Mouse (Mus musculus) heart, embryonic 13.5 days (tissue): ENCODE results near the gene Samd4. TPM values are rescaled to one million over a fixed set of nuclear protein-coding genes. Genes with fewer than 3 reads are reported as not detected.
A peak's percentile ranks its signal among the peaks of the same experiment; 100 is the strongest.

Experiments used
- ATAC-seq: fragments of 200-750 bp; cut with Nextera tagmentation; 2 replicates; pipeline ENCODE4 v1.8.0; 2017; ENCODE audit warnings: moderate TSS enrichment; ENCODE audit not compliant: insufficient number of reproducible peaks, low FRiP score, low TSS enrichment; ENCODE audit errors: extremely low read depth
- H3K27ac ChIP-seq: fragments of 300-500 bp; sonication (generic); replicated peaks from 2 replicates; pipeline ENCODE4 v1.5.1; 2015; ENCODE audit warnings: moderate library complexity, mild to moderate bottlenecking, inconsistent platforms
- H3K27me3 ChIP-seq: fragments of 300-500 bp; sonication (generic); replicated peaks from 2 replicates; pipeline ENCODE4 v1.6.1; 2015; ENCODE audit warnings: mild to moderate bottlenecking, inconsistent platforms
- H3K36me3 ChIP-seq: fragments of 300-500 bp; sonication (generic); 2 replicates; pipeline ENCODE4 v1.6.1; 2015; ENCODE audit warnings: mild to moderate bottlenecking, inconsistent platforms
- H3K4me1 ChIP-seq: fragments of 300-500 bp; sonication (generic); 2 replicates; pipeline ENCODE4 v1.6.1; 2015; ENCODE audit warnings: inconsistent platforms
- H3K4me2 ChIP-seq: fragments of 300-500 bp; sonication (generic); 2 replicates; pipeline ENCODE4 v1.6.1; 2015; ENCODE audit warnings: inconsistent platforms, mild to moderate bottlenecking, moderate library complexity
- H3K4me3 ChIP-seq: fragments of 300-500 bp; sonication (generic); 2 replicates; pipeline ENCODE4 v1.5.1; 2015; ENCODE audit warnings: moderate library complexity, mild to moderate bottlenecking, inconsistent platforms
- H3K9ac ChIP-seq: fragments of 300-500 bp; sonication (generic); 2 replicates; pipeline ENCODE4 v1.6.1; 2015; ENCODE audit warnings: inconsistent platforms, mild to moderate bottlenecking, moderate library complexity
- H3K9me3 ChIP-seq: fragments of 300-500 bp; sonication (generic); 2 replicates; pipeline ENCODE4 v1.6.1; 2016; ENCODE audit warnings: inconsistent platforms
- WGBS: fragments of 180-500 bp; shearing (Covaris S2); methylation state at CpG from one replicate; pipeline ENCODE4 v1.1.7; 2015; ENCODE audit warnings: mixed read lengths; 5-methylcytosine and 5-hydroxymethylcytosine counted together
- polyA plus RNA-seq: library from polyadenylated mRNA; unstranded; fragments of >200 nt; fragmentation: Nextera tagmentation; extraction: Ambion mirVana; gene quantifications from 2 replicates; pipeline ENCODE4 v1.2.1, GENCODE M21; 2015

Gene Samd4
- polyA plus RNA-seq, 1 experiment from 2014 or later = 13.4 TPM

GRCm38 (mm10) chr14:47032140-47032539 is 149.5 kb downstream of the Samd4 start:
- H3K27ac ChIP-seq = no peak overlapping the region
- WGBS = 46% methylated on average over 4 of the region's 4 CpGs

GRCm38 (mm10) chr14:47033423-47033822 is 150.8 kb downstream of the Samd4 start:
- H3K27me3 ChIP-seq = no peaks in the 10 kb centered on the region
- H3K4me3 ChIP-seq = no peak overlapping the region
- WGBS = 78% methylated on average over 5 of the region's 5 CpGs
- no peak overlapping the region for H3K9ac ChIP-seq
- no peak for ATAC-seq
- no peaks in the 10 kb centered on the region for H3K36me3 ChIP-seq
- H3K4me2 ChIP-seq = no peak overlapping the region
- H3K9me3 ChIP-seq = no peaks in the 10 kb centered on the region
- H3K27ac ChIP-seq = no peak overlapping the region
- H3K4me1 ChIP-seq = peaks cover 25% of the 10 kb centered on the region

More at GRCm38 (mm10) chr14:47032140-47032539, 149.5 kb downstream of the Samd4 start:
- no peak for ATAC-seq
- no peak overlapping the region for H3K4me3 ChIP-seq
- H3K9ac ChIP-seq = no peak overlapping the region
- H3K4me1 ChIP-seq = peaks cover 33% of the 10 kb centered on the region
- no peaks in the 10 kb centered on the region for H3K27me3 ChIP-seq
- H3K36me3 ChIP-seq = no peaks in the 10 kb centered on the region
- H3K9me3 ChIP-seq = no peaks in the 10 kb centered on the region
- no peak overlapping the region for H3K4me2 ChIP-seq

GRCm38 (mm10) chr14:47041699-47042098 is 159.0 kb downstream of the Samd4 start:
- Histone ChIP-seq H3K4me1 (peaks cover 36% of the 10 kb centered on the region), H3K36me3 (no peaks in the 10 kb centered on the region), H3K4me3 (no peak overlapping the region), H3K9ac (no peak overlapping the region), H3K27me3 (no peaks in the 10 kb centered on the region), H3K9me3 (no peaks in the 10 kb centered on the region), H3K4me2 (no peak overlapping the region), H3K27ac (no peak overlapping the region)
- 82% methylated on average over 3 of the region's 3 CpGs for WGBS
- no peak for ATAC-seq

- Histone ChIP-seq H3K4me1 (peaks cover 33% of the 10 kb centered on the region), H3K9ac (no peak overlapping the region), H3K27me3 (no peaks in the 10 kb centered on the region), H3K4me3 (no peak overlapping the region), H3K27ac (no peak overlapping the region), H3K4me2 (no peak overlapping the region), H3K9me3 (no peaks in the 10 kb centered on the region), H3K36me3 (0 out of 2 replicates have a peak, but pooled peaks cover 4% of the 10 kb centered on the region)
- ATAC-seq = no peak
- 91% methylated on average over 6 of the region's 6 CpGs for WGBS
These were observed 166.4 kb downstream of the Samd4 start for GRCm38 (mm10) chr14:47049051-47049450.

- 0 out of 2 replicates have a peak, but pooled peaks cover 4% of the 10 kb centered on the region for H3K36me3 ChIP-seq
- no peaks in the 10 kb centered on the region for H3K9me3 ChIP-seq
- H3K9ac ChIP-seq = no peak overlapping the region
- no peak overlapping the region for H3K4me2 ChIP-seq
- no peak overlapping the region for H3K27ac ChIP-seq
- 78% methylated on average over 5 of the region's 5 CpGs for WGBS
- H3K4me3 ChIP-seq = no peak overlapping the region
- no peaks in the 10 kb centered on the region for H3K27me3 ChIP-seq
- H3K4me1 ChIP-seq = peaks cover 32% of the 10 kb centered on the region
- no peak for ATAC-seq
These were observed 169.3 kb downstream of the Samd4 start for GRCm38 (mm10) chr14:47051743-47052610.

- H3K27ac ChIP-seq = no peak overlapping the region
- no peak for ATAC-seq
- H3K36me3 ChIP-seq = 0 out of 2 replicates have a peak, but pooled peaks cover 4% of the 10 kb centered on the region
- H3K9me3 ChIP-seq = no peaks in the 10 kb centered on the region
- H3K4me1 ChIP-seq = peaks cover 31% of the 10 kb centered on the region
- H3K4me3 ChIP-seq = no peak overlapping the region
- WGBS = 87% methylated on average over 1 of the region's 1 CpGs
- H3K4me2 ChIP-seq = no peak overlapping the region
- H3K27me3 ChIP-seq = no peaks in the 10 kb centered on the region
- H3K9ac ChIP-seq = no peak overlapping the region
These were observed 170.4 kb downstream of the Samd4 start for GRCm38 (mm10) chr14:47053101-47053500.

- WGBS = 78% methylated on average over 5 of the region's 5 CpGs
- no peak overlapping the region for H3K9ac ChIP-seq
- no peak for ATAC-seq
These were observed 171.2 kb downstream of the Samd4 start for GRCm38 (mm10) chr14:47053824-47054223.

GRCm38 (mm10) chr14:47058969-47059368 is 176.3 kb downstream of the Samd4 start:
- WGBS = 85% methylated on average over 2 of the region's 2 CpGs
- Histone ChIP-seq H3K4me1 (peaks cover 18% of the 10 kb centered on the region), H3K36me3 (0 out of 2 replicates have a peak, but pooled peaks cover 4% of the 10 kb centered on the region), H3K27ac (no peak overlapping the region), H3K4me2 (no peak overlapping the region), H3K27me3 (no peaks in the 10 kb centered on the region), H3K4me3 (no peak overlapping the region), H3K9me3 (no peaks in the 10 kb centered on the region), H3K9ac (no peak overlapping the region)
- no peak for ATAC-seq

More at GRCm38 (mm10) chr14:47053824-47054223, 171.2 kb downstream of the Samd4 start:
- H3K27me3 ChIP-seq = no peaks in the 10 kb centered on the region
- no peak overlapping the region for H3K27ac ChIP-seq
- no peak overlapping the region for H3K4me2 ChIP-seq
- no peaks in the 10 kb centered on the region for H3K9me3 ChIP-seq
- peaks cover 37% of the 10 kb centered on the region for H3K4me1 ChIP-seq
- H3K36me3 ChIP-seq = 0 out of 2 replicates have a peak, but pooled peaks cover 4% of the 10 kb centered on the region
- no peak overlapping the region for H3K4me3 ChIP-seq

GRCm38 (mm10) chr14:47065067-47065466 is 182.4 kb downstream of the Samd4 start:
- Histone ChIP-seq H3K4me3 (no peak overlapping the region), H3K4me2 (no peak overlapping the region), H3K9ac (no peak overlapping the region), H3K4me1 (peaks cover 19% of the 10 kb centered on the region), H3K9me3 (no peaks in the 10 kb centered on the region), H3K36me3 (peaks cover 30% of the 10 kb centered on the region), H3K27ac (peak overlapping the region; percentile 2; the same call in 1 of the 2 replicates), H3K27me3 (no peaks in the 10 kb centered on the region)
- no peak for ATAC-seq
- WGBS = 52% methylated on average over 5 of the region's 5 CpGs

- no peaks in the 10 kb centered on the region for H3K9me3 ChIP-seq
- H3K9ac ChIP-seq = no peak overlapping the region
- 70% methylated on average over 5 of the region's 5 CpGs for WGBS
- peaks cover 43% of the 10 kb centered on the region for H3K36me3 ChIP-seq
- ATAC-seq = no peak
- no peak overlapping the region for H3K4me2 ChIP-seq
- no peaks in the 10 kb centered on the region for H3K27me3 ChIP-seq
- no peak overlapping the region for H3K4me3 ChIP-seq
- H3K4me1 ChIP-seq = peaks cover 19% of the 10 kb centered on the region
- no peak overlapping the region for H3K27ac ChIP-seq
These were observed 184.2 kb downstream of the Samd4 start for GRCm38 (mm10) chr14:47066901-47067300.

- H3K4me2 ChIP-seq = no peak overlapping the region
- H3K9me3 ChIP-seq = no peaks in the 10 kb centered on the region
- H3K4me3 ChIP-seq = no peak overlapping the region
- peaks cover 35% of the 10 kb centered on the region for H3K4me1 ChIP-seq
- no peak overlapping the region for H3K9ac ChIP-seq
- no peak overlapping the region for H3K27ac ChIP-seq
- H3K36me3 ChIP-seq = peaks cover 75% of the 10 kb centered on the region
- no peaks in the 10 kb centered on the region for H3K27me3 ChIP-seq
- WGBS = 66% methylated on average over 18 of the region's 18 CpGs
- ATAC-seq = no peak
These were observed 191.5 kb downstream of the Samd4 start for GRCm38 (mm10) chr14:47074045-47074666.
